Mouse (Mus musculus): ENCODE results near the gene Atl1. TPM values are rescaled to one million over a fixed set of nuclear protein-coding genes. Genes with fewer than 3 reads are reported as not detected.

Gene Atl1
- polyA plus RNA-seq (2014; fragmentation: Illumina TruSeq; extraction: RNeasy Lipid Tissue Mini Kit (QIAGEN cat#74804); ENCODE audit: insufficient read depth, low read depth, low replicate concordance) = 1.1 TPM

DNA sequence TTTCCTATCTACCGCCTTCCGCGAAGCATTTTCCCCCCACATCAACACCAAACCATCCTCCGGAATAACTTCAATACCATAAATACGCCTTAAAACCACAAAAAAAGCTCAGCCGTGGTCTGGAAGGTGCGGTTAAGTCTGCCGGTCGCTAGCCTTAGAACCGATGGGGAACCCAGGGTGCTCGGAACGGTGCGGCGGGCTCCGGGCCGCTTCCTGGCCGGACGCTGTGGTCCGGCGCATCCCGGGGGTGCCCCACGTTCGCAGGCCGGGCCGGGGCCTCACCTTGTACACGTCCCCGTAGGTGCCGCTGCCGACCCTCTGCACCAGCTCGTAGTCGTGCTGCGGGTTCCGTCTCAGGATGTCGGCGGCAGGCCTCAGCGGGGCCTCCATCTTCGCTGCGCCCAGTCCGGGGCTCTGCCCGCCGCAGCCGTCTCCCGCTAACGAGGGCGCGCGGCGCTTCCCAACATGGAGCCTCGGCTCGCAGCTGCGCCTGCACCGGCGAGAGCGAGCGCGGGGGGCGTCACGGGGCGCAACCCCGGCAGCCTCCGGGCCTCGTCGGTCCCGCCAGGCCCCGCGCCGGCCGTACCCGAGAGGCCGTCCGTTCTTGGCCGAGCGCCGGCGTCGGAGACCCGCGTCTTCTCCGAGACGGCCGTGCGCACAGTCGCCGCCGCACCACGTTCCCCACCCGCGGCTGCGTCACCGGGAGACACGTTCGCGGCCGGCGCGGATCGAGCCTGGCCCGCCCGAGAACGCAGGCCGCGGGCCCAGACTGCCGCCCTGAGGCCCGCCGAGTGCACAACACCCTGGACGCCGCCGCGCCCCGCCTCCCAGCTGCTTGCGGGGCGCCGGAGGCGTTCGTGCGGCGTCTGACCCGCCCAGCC lies at the start of gene Atl1, which contains the start of gene Map4k5:
Gene Atl1, plus strand, starts transcription at position 244 of the 881 bp plus-strand sequence.
Gene Map4k5, minus strand, starts transcription at position 830 of the 881 bp plus-strand sequence.

DNA sequence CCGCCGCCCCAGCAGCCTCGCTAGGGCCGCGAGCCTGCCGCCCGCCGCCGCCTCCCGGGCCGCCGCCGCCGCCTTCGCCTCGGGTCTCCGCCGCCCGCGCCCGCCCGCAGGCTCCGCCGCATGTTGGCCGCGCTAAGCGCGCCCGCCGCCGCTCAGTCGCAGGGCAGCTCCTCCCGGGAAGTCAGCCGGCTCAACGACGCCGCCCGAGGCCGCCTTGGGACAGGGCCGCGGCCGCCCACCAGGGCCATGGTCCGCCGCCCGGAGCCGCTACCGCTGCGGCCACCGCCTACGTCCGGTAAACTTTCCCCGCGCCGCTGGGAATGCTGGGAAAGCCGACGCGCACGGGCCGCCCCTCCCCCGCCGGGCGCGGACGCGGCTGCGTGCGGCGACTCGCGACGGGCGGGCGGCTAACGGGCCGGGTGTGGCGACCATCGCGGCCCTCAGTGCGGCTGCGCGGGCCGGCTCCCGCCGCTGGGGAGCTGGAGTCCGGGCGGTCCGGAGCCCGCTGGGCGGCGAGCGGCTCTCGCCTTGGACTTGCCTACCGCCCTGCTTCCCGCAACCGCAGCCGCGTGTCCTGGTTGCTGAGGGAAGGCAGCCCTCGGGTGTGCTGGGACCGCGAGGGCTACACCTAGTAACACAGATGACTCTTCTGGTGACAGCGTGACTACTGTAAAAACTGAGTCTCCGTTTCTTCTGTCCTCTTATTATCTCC lies 94.5 kb downstream of the Atl1 start, which contains the start of gene Sav1:
Gene Sav1, minus strand, starts transcription at position 217 of the 712 bp plus-strand sequence.

Other genes starting within 250 kb of the Atl1 start
- 15.7 TPM for gene Sos2, start 210.8 kb upstream of the Atl1 start, polyA plus RNA-seq (2014; fragmentation: Illumina TruSeq; extraction: RNeasy Lipid Tissue Mini Kit (QIAGEN cat#74804); ENCODE audit: insufficient read depth, low read depth, low replicate concordance)
- 2.6 TPM for gene L2hgdh, start 167.7 kb upstream of the Atl1 start, polyA plus RNA-seq (2014; fragmentation: Illumina TruSeq; extraction: RNeasy Lipid Tissue Mini Kit (QIAGEN cat#74804); ENCODE audit: insufficient read depth, low read depth, low replicate concordance)
- gene Atp5s, start 167.7 kb upstream of the Atl1 start, polyA plus RNA-seq (2014; fragmentation: Illumina TruSeq; extraction: RNeasy Lipid Tissue Mini Kit (QIAGEN cat#74804); ENCODE audit: insufficient read depth, low read depth, low replicate concordance) = 10.9 TPM
- 1.0 TPM for gene Cdkl1, start 101.3 kb upstream of the Atl1 start, polyA plus RNA-seq (2014; fragmentation: Illumina TruSeq; extraction: RNeasy Lipid Tissue Mini Kit (QIAGEN cat#74804); ENCODE audit: insufficient read depth, low read depth, low replicate concordance)
- gene Map4k5, start 586 bp downstream of the Atl1 start, polyA plus RNA-seq (2014; fragmentation: Illumina TruSeq; extraction: RNeasy Lipid Tissue Mini Kit (QIAGEN cat#74804); ENCODE audit: insufficient read depth, low read depth, low replicate concordance) = 10.6 TPM
- 52.7 TPM for gene Sav1, start 94.4 kb downstream of the Atl1 start, polyA plus RNA-seq (2014; fragmentation: Illumina TruSeq; extraction: RNeasy Lipid Tissue Mini Kit (QIAGEN cat#74804); ENCODE audit: insufficient read depth, low read depth, low replicate concordance)
- 5.6 TPM for gene Nin, start 221.1 kb downstream of the Atl1 start, polyA plus RNA-seq (2014; fragmentation: Illumina TruSeq; extraction: RNeasy Lipid Tissue Mini Kit (QIAGEN cat#74804); ENCODE audit: insufficient read depth, low read depth, low replicate concordance)

Data from lung, adult 10 weeks (tissue).